Mouse (Mus musculus) c-Kit-positive CD71-negative TER-119-negative erythroid progenitor cells, embryonic 14.5 days (primary cell): Measurements from ENCODE around the gene Susd2.

Experiments used
- DNase-seq: peaks from one replicate; pipeline ENCODE4 v3.0.0-alpha.2; 2013; ENCODE audit warnings: low read depth

The Susd2 gene

GRCm38 (mm10) chr10:75654053-75654452, 10.2 kb upstream of the Susd2 start:
- DNase-seq = no peak

GRCm38 (mm10) chr10:75651381-75652068, 7.7 kb upstream of the Susd2 start:
- no peak for DNase-seq

- no peak for DNase-seq
These were observed 6.6 kb upstream of the Susd2 start for GRCm38 (mm10) chr10:75650306-75650902.

- DNase-seq = no peak
These were observed 5.7 kb upstream of the Susd2 start for GRCm38 (mm10) chr10:75649406-75649995.

- no peak for DNase-seq
These were observed 5.2 kb upstream of the Susd2 start for GRCm38 (mm10) chr10:75649001-75649400.

GRCm38 (mm10) chr10:75648091-75648490, 4.3 kb upstream of the Susd2 start:
- DNase-seq = no peak

GRCm38 (mm10) chr10:75647362-75647761, 3.6 kb upstream of the Susd2 start:
- DNase-seq = no peak

- no peak for DNase-seq
These were observed 2.6 kb upstream of the Susd2 start for GRCm38 (mm10) chr10:75646406-75646805.

- DNase-seq = no peak
These were observed 1.8 kb upstream of the Susd2 start for GRCm38 (mm10) chr10:75645616-75646015.

- DNase-seq = no peak
These were observed 917 bp downstream of the Susd2 start for GRCm38 (mm10) chr10:75642891-75643290.

GRCm38 (mm10) chr10:75642436-75642835, 1.4 kb downstream of the Susd2 start:
- DNase-seq = no peak

- no peak for DNase-seq
These were observed 2.0 kb downstream of the Susd2 start for GRCm38 (mm10) chr10:75641721-75642222.

- no peak for DNase-seq
These were observed 6.1 kb downstream of the Susd2 start for GRCm38 (mm10) chr10:75637711-75638110.

- DNase-seq = no peak
These were observed 7.6 kb downstream of the Susd2 start for GRCm38 (mm10) chr10:75636084-75636786.

GRCm38 (mm10) chr10:75635693-75636055, 8.1 kb downstream of the Susd2 start:
- peak; percentile 69 for DNase-seq

- DNase-seq = no peak
These were observed 8.7 kb downstream of the Susd2 start for GRCm38 (mm10) chr10:75635019-75635692.

- DNase-seq = no peak
These were observed 9.2 kb downstream of the Susd2 start for GRCm38 (mm10) chr10:75634610-75635009.

GRCm38 (mm10) chr10:75633576-75634139, 10.2 kb downstream of the Susd2 start:
- no peak for DNase-seq

- DNase-seq = no peak
These were observed 10.8 kb downstream of the Susd2 start for GRCm38 (mm10) chr10:75633048-75633447.

GRCm38 (mm10) chr10:75632633-75633032, 11.2 kb downstream of the Susd2 start:
- no peak for DNase-seq

- DNase-seq = no peak
These were observed 16.3 kb downstream of the Susd2 start for GRCm38 (mm10) chr10:75627490-75627889.

- DNase-seq = no peak
These were observed 16.8 kb downstream of the Susd2 start for GRCm38 (mm10) chr10:75626991-75627390.
